8 mouse cellular contexts compared by ENCODE assay signal in genomic region chr16:4624481-4625110, GRCm38 (mm10). TPM values are rescaled to one million over a fixed set of nuclear protein-coding genes. Genes with fewer than 3 reads are reported as not detected.
A peak's percentile ranks its signal among the peaks of the same experiment; 100 is the strongest.
DNase-seq lines count a peak whose midpoint lies in the region; ATAC-seq lines count a peak whose summit lies in the region.

TSS of gene Pam16 (minus strand) at chr16:4624988.

- peak within 1 kb of the TSS; percentile 57 for H3K4me2 ChIP-seq in intestine, embryonic 14.5 days (ENCODE audit: low read length)

- DNase-seq in adipocyte (ENCODE audit: low spot score), result peak; percentile 96
- peak; percentile 98 for DNase-seq in embryo, embryonic 10 days (ENCODE audit: low spot score)
- peak; percentile 90 for DNase-seq in gastrocnemius, postnatal 25 days
- DNase-seq in intestine, embryonic 14.5 days (ENCODE audit: low spot score), result peak; percentile 94
- DNase-seq in left cerebral cortex, postnatal 14 days (ENCODE audit: low spot score in 2 of 2), result peak; percentile 93 to 95
- DNase-seq in mesoderm, embryonic 11.5 days (ENCODE audit: low read depth, low spot score), result peak; percentile 95
- DNase-seq in right cerebral cortex, postnatal 36 days (ENCODE audit: low spot score in 2 of 2), result peak; percentile 87 to 88
- peak; percentile 89 for DNase-seq in yolk sac, embryonic 10.5 days (ENCODE audit: low spot score)

- intact Hi-C loops in left cerebral cortex, postnatal 14 days (cut with DNase I), result no loop called here

- H3K4me1 ChIP-seq in intestine, embryonic 14.5 days (replicated peaks; ENCODE audit: control insufficient read depth, insufficient read depth, low read length), result peaks cover 8% of the 10 kb centered on the region; the same call in 1 of the 2 replicates

- peak within 1 kb of the TSS; percentile 80 for H3K27ac ChIP-seq in intestine, embryonic 14.5 days (ENCODE audit: low read depth)

- ATAC-seq in intestine, embryonic 14.5 days (replicated peaks; ENCODE audit: low FRiP score, low TSS enrichment, low read depth), result peak; percentile 88

- H3K27me3 ChIP-seq in intestine, embryonic 14.5 days (replicated peaks; ENCODE audit: control insufficient read depth, insufficient read depth, low read length), result no peaks in the 10 kb centered on the region

- WGBS in intestine, embryonic 14.5 days, result under 1% methylated on average over 56 of the region's 56 CpGs

- no peaks in the 10 kb centered on the region for H3K9me3 ChIP-seq in intestine, embryonic 14.5 days (ENCODE audit: control insufficient read depth, low read length)

- H3K36me3 ChIP-seq in intestine, embryonic 14.5 days (ENCODE audit: control insufficient read depth, insufficient read depth, low read length), result peaks cover 18% of the 10 kb centered on the region

- H3K9ac ChIP-seq in intestine, embryonic 14.5 days (ENCODE audit: low read length), result peak within 1 kb of the TSS; percentile 83

- peak within 1 kb of the TSS; percentile 76 for H3K4me3 ChIP-seq in intestine, embryonic 14.5 days (ENCODE audit: low read depth, low read length)

RNA-seq across cellular contexts. Expression of gene Pam16, which starts in this region (rescaled TPM):
- total RNA-seq in gastrocnemius, postnatal 25 days (2021), result 10 to 100 TPM; 87.2 to 90.6 TPM
- polyA plus RNA-seq in intestine, embryonic 14.5 days (2014; fragmentation: Nextera tagmentation; extraction: Ambion mirVana), result 80.5 and 85.9 TPM in 2 replicates
- total RNA-seq in left cerebral cortex, postnatal 14 days (2021), result 10 to 100 TPM; 81.6 to 82.8 TPM

Comparison
In these comparisons a context has a peak if more than half of its experiments do, and no peak if none do; other contexts are left out.
1. Peak in every context shown above with its lines: DNase-seq, ATAC-seq, H3K4me3 ChIP-seq and H3K27ac ChIP-seq.